Mouse (Mus musculus) small intestine, adult 2 months (tissue): ENCODE measurements around the gene 1700003H04Rik.

Source experiments
- CTCF ChIP-seq: fragments of 200-500 bp; IDR thresholded peaks from 2 replicates; pipeline ENCODE4 v1.5.1; 2012; ENCODE audit warnings: low read depth, mild to moderate bottlenecking, control low read depth, inconsistent platforms, low read length, moderate library complexity, mixed read lengths; ENCODE audit not compliant: insufficient replicate concordance, insufficient read length; ENCODE audit errors: extremely low read depth
- POLR2A ChIP-seq: fragments of 200-500 bp; IDR thresholded peaks from 2 replicates; pipeline ENCODE4 v1.6.1; 2012; ENCODE audit warnings: low read depth, mild to moderate bottlenecking, control low read depth, inconsistent platforms, low read length, moderate library complexity

DNA sequence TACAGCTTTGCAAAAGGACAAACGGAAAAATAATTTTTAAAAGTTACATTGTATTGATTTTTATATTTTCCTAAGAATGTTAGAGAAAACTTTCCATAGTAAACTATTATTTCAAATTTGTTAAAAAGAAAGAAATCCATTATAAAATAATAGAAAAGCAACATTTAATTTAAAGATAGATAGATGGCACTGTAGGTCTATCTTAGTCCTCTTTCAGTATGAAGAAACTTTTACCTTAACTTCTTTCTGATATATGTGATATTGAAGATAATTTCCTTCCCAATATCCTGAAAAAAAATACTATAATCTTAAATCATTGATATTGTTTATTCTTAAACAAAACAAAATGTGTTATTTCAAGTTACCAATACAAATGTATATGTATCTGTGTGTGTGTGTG lies 24.6 kb upstream of the 1700003H04Rik start:
- TF ChIP-seq POLR2A: no peak
- TF ChIP-seq CTCF: no peak
